Comparison of ENCODE assay signal across 20 mouse cellular contexts in the genomic region with DNA sequence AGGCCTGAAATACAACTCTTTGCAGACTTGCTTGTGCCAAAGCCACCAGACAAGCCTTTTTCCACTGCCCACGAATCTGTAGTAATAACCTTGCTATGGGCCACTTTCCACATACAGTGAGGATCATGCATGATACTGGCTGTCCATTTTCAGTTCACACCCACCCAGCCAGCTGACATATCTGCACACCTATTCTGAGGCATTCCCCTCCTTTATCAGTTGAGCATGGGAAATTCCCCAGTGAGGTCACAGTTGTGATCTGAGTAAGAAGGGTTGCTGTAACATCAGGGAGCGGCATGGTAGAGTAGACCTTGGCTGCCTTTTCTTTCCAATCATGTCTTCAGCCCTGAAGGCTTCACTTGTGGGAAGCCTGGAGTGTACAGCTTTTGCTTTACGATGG. TPM values are rescaled to one million over a fixed set of nuclear protein-coding genes. Genes with fewer than 3 reads are reported as not detected.
DNase-seq lines count a peak whose midpoint lies in the region; ATAC-seq lines count a peak whose summit lies in the region.
"Had no signal": no experiment of that assay in that cellular context is flagged by ENCODE, and none has a peak within 500 bp of the region (broad histone marks: within the 10 kb centered on the region; RNA-seq: fewer than 3 reads in every experiment).

No protein-coding gene starts in this region.

- ATAC-seq in CD4-positive, CD25-positive, alpha-beta regulatory T cell, adult 4 months: peak; percentile 99
- ATAC-seq in neural tube, embryonic 15.5 days (ENCODE audit: low FRiP score): no peak
- ATAC-seq: forebrain, embryonic 16.5 days had no signal

- H3K27ac ChIP-seq in neural tube, embryonic 15.5 days (replicated peaks): no peak overlapping the region
- H3K27ac ChIP-seq: embryonic facial prominence, embryonic 13.5 days; forebrain, embryonic 12.5 days; heart, embryonic 13.5 days; hindbrain, embryonic 15.5 days had no signal

- no peaks in the 10 kb centered on the region for H3K27me3 ChIP-seq in neural tube, embryonic 15.5 days (replicated peaks)
- H3K27me3 ChIP-seq: embryonic facial prominence, embryonic 13.5 days; forebrain, embryonic 12.5 days; heart, embryonic 13.5 days; hindbrain, embryonic 15.5 days had no signal

- H3K36me3 ChIP-seq in neural tube, embryonic 15.5 days: no peaks in the 10 kb centered on the region
- H3K36me3 ChIP-seq: embryonic facial prominence, embryonic 13.5 days; forebrain, embryonic 12.5 days; G1E; heart, embryonic 13.5 days; hindbrain, embryonic 15.5 days had no signal

- H3K9me3 ChIP-seq in neural tube, embryonic 15.5 days (replicated peaks): no peaks in the 10 kb centered on the region
- H3K9me3 ChIP-seq: embryonic facial prominence, embryonic 13.5 days; forebrain, embryonic 12.5 days; G1E; heart, embryonic 13.5 days; hindbrain, embryonic 15.5 days had no signal

- 87% methylated on average over 3 of the region's 3 CpGs for WGBS in neural tube, embryonic 15.5 days

- H3K4me3 ChIP-seq in neural tube, embryonic 15.5 days (replicated peaks): no peak overlapping the region
- H3K4me3 ChIP-seq: embryonic facial prominence, embryonic 13.5 days; forebrain, embryonic 12.5 days; heart, embryonic 13.5 days; hindbrain, embryonic 15.5 days had no signal

- peak; percentile 74 for DNase-seq in CD4-positive helper T cell, adult 2 months (ENCODE audit: low read depth, low spot score)
- peak; percentile 1 for DNase-seq in c-Kit-positive CD71-positive TER-119-positive erythroid progenitor cells, embryonic 14.5 days (ENCODE audit: low spot score)
- peak; percentile 21 to 39 for DNase-seq in natural killer cell, adult 2 months (ENCODE audit: low spot score in 2 of 2)
- DNase-seq in spleen, adult 18-20 months: no peak
- no peak for DNase-seq in ovary, postnatal 10 days (ENCODE audit: low spot score)
- DNase-seq: adrenal gland, adult 8-10 months; cerebellum, adult 11-12 months; cerebellum, adult 9-10 months; cerebellum, postnatal 25 days; gastrocnemius, postnatal 14 days; heart, postnatal 36 days; kidney, adult 11 months had no signal

- H3K4me1 ChIP-seq in neural tube, embryonic 15.5 days: 0 out of 2 replicates have a peak, but pooled peaks cover 3% of the 10 kb centered on the region
- H3K4me1 ChIP-seq: forebrain, embryonic 12.5 days; hindbrain, embryonic 15.5 days had no signal

- H3K9ac ChIP-seq in neural tube, embryonic 15.5 days (replicated peaks): no peak overlapping the region
- H3K9ac ChIP-seq: embryonic facial prominence, embryonic 13.5 days; forebrain, embryonic 12.5 days; heart, embryonic 13.5 days; hindbrain, embryonic 15.5 days had no signal

- no peak overlapping the region for H3K4me2 ChIP-seq in neural tube, embryonic 15.5 days
- H3K4me2 ChIP-seq: embryonic facial prominence, embryonic 13.5 days; forebrain, embryonic 12.5 days; heart, embryonic 13.5 days; hindbrain, embryonic 15.5 days had no signal

RNA-seq across cellular contexts. Expression of gene Hivep3, which starts 51.4 kb away (rescaled TPM):
- 10 to 100 TPM; 19.6 to 23.1 TPM for polyA plus RNA-seq in CD4-positive, CD25-positive, alpha-beta regulatory T cell, adult 4 months (2017; shearing (Covaris generic))
- 21.0 and 23.6 TPM in 2 replicates for polyA plus RNA-seq in neural tube, embryonic 15.5 days (2015; fragmentation: Nextera tagmentation; extraction: Ambion mirVana)
- polyA plus RNA-seq: G1E had no signal

Comparison
In these comparisons a context has a peak if more than half of its experiments do, and no peak if none do; other contexts are left out.
1. DNase-seq: peak in CD4-positive helper T cell, adult 2 months (single experiment), c-Kit-positive CD71-positive TER-119-positive erythroid progenitor cells, embryonic 14.5 days (single experiment) and natural killer cell, adult 2 months (2 of 2); none in spleen, adult 18-20 months (0 of 2) and ovary, postnatal 10 days (single experiment).